Mouse (Mus musculus) cortical plate, adult 2 months (tissue): ENCODE results near the gene Miga2. TPM values are rescaled to one million over a fixed set of nuclear protein-coding genes. Genes with fewer than 3 reads are reported as not detected.

Experiments used
- H3K27ac ChIP-seq: fragments of 200-500 bp; 2 replicates; pipeline ENCODE4 v1.5.1; 2012; ENCODE audit warnings: low read length, control low read depth, inconsistent platforms; ENCODE audit not compliant: insufficient read depth
- H3K4me1 ChIP-seq: fragments of 200-500 bp; 2 replicates; pipeline ENCODE4 v1.6.1; 2011; ENCODE audit warnings: low read length; ENCODE audit not compliant: control insufficient read depth, insufficient read depth
- H3K4me3 ChIP-seq: fragments of 200-500 bp; 2 replicates; pipeline ENCODE4 v1.5.1; 2011; ENCODE audit warnings: mild to moderate bottlenecking, low read length, control low read depth; ENCODE audit not compliant: insufficient read depth
- CTCF ChIP-seq: fragments of 200-500 bp; IDR thresholded peaks from 2 replicates; pipeline ENCODE4 v1.5.1; 2011; ENCODE audit warnings: mild to moderate bottlenecking, control low read depth, low read length; ENCODE audit not compliant: insufficient read depth; ENCODE audit errors: extremely low read depth
- POLR2A ChIP-seq: fragments of 200-500 bp; IDR thresholded peaks from 2 replicates; pipeline ENCODE4 v1.6.1; 2011; ENCODE audit warnings: mild to moderate bottlenecking, low read length, control low read depth; ENCODE audit not compliant: insufficient read depth; ENCODE audit errors: extremely low read depth
- polyA plus RNA-seq: library from polyadenylated mRNA; depleted of rRNA; stranded (reverse); fragments of >200 nt; gene quantifications from 2 replicates; pipeline ENCODE4 v1.2.3, GENCODE M21; 2012

The Miga2 gene
- polyA plus RNA-seq, 1 experiment, result 85.6 TPM

GRCm38 (mm10) chr2:30392114-30392576 is 28.1 kb downstream of the Miga2 start, which contains the start of gene Dolpp1:
TSS of gene Dolpp1 (plus strand) at chr2:30392254.
- TF ChIP-seq CTCF (no peak), POLR2A (peak; percentile 84)
- Histone ChIP-seq H3K4me3 (peak within 1 kb of the TSS; percentile 77), H3K4me1 (no peaks in the 10 kb centered on the region), H3K27ac (peak within 1 kb of the TSS; percentile 72)

DNA sequence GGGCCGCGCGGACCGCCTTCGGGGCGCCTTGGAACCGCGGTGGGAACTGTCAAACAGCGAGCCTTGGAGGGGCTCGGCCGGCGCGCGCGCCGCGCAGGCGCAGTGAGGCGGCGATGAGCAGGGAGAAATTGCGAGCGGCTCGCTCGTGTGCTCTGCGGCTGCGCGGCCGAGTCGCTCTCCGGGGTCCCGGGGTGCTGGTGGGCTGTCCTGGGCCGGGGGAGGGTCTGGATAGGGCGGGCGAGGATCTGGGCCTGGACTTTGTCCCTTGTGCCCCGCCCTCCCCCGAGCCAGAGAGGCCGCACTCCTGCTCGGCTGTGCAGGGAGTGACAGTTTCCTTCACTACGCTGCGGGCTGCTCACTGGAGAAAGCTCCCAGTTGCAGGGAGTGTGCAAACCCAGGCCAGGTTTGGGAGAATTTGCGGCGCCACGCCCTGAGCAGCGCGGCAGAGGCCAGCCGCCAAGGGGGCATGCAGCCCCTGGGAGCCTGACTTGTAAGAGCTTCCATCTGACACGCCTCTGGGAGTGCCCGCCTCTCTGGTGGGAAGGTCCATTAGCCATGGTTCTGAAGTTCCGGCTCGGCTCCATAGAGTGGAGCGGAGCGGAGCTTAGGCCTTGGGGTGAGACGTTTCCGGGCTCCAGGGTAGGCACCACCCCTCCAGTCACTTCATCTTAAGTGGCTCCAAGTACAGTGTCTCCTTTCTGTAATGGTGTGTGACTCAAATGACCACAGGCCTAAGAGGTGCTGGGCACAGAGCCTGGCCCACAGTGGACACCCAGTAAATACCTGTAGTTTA is 28.7 kb downstream of the Miga2 start:
- Histone ChIP-seq H3K4me1 (no peaks in the 10 kb centered on the region), H3K27ac (peak overlapping the region; percentile 72), H3K4me3 (peak overlapping the region; percentile 77)
- no peak for TF ChIP-seq CTCF
- TF ChIP-seq POLR2A, result peak; percentile 20

GRCm38 (mm10) chr2:30393370-30393656 is 29.3 kb downstream of the Miga2 start:
- H3K27ac ChIP-seq, result no peak overlapping the region
- TF ChIP-seq POLR2A, result no peak
- TF ChIP-seq CTCF, result no peak
- H3K4me1 ChIP-seq, result no peaks in the 10 kb centered on the region
- H3K4me3 ChIP-seq, result peak overlapping the region; percentile 77

DNA sequence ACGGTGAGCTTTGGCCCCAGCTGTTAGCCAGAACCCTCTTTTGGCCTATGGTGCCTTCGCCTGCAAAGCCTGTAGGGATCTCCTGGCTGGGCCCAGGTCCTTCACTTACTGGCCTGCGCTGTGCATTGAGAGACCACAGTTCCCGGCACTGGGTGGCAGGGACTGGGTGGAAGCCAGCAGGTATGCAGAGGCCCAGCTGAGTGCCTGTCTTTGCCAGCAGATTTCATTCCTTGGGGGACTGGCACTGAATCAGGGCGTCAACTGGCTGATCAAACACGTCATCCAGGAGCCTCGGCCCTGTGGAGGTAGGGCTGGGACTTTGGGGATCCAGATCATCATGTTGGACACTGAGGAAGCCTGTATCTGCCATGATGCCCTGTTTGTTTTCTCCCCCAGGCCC is 31.7 kb downstream of the Miga2 start:
- Histone ChIP-seq H3K4me1 (no peaks in the 10 kb centered on the region), H3K4me3 (no peak overlapping the region), H3K27ac (no peak overlapping the region)
- TF ChIP-seq CTCF (no peak), POLR2A (no peak)

DNA sequence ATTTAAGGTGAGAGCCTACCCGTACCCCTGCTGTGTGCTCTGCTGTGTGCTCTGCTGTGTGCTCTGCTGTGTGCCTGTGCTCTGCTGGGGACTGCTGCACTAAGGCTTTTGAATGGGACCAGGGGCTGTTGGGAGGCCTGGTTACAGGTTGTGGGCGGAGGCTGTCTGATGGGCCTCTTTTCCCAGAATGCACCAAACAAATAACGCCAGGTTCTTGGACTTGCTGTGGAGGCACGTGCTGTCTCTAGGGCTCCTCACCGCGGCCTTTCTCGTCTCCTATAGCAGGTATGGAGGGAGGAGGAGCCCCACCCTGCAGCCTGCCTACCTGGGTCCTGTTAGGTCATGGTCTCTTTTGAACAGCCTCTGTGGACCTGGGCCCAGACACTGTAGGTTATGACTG is 32.2 kb downstream of the Miga2 start:
- Histone ChIP-seq H3K27ac (no peak overlapping the region), H3K4me1 (no peaks in the 10 kb centered on the region), H3K4me3 (no peak overlapping the region)
- TF ChIP-seq POLR2A, result no peak

- Histone ChIP-seq H3K4me1 (no peaks in the 10 kb centered on the region), H3K4me3 (no peak overlapping the region), H3K27ac (no peak overlapping the region)
- no peak for TF ChIP-seq POLR2A
- TF ChIP-seq CTCF, result no peak
Measured at GRCm38 (mm10) chr2:30397986-30398512, 34.0 kb downstream of the Miga2 start.

- no peak overlapping the region for H3K4me3 ChIP-seq
- no peak overlapping the region for H3K27ac ChIP-seq
- TF ChIP-seq CTCF, result no peak
- no peak for TF ChIP-seq POLR2A
- H3K4me1 ChIP-seq, result no peaks in the 10 kb centered on the region
Measured at GRCm38 (mm10) chr2:30399191-30400171, 35.4 kb downstream of the Miga2 start.

DNA sequence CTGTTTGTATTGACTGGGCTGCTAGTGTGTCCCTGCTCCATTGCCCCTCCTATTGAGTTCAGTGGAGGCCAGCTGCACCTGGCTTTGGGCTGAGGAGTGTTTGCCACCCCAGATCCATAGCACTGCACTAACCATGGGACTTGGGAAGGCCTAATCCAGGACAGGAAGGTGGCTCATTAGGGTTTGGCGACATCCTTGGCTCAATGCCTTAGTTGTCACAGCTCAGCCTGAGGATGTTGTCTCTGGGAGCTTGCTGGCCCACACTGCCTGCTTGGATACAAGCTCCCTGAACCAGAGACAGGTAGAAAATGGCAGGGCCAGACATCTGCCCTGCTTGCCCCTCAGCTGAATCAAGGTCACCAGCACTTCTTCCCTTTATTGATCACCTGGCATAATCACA is 37.5 kb downstream of the Miga2 start:
- TF ChIP-seq CTCF, result no peak
- TF ChIP-seq POLR2A, result peak; percentile 23; the same call in 1 of the 2 replicates
- Histone ChIP-seq H3K4me3 (no peak overlapping the region), H3K4me1 (no peaks in the 10 kb centered on the region), H3K27ac (no peak overlapping the region)

- Histone ChIP-seq H3K4me1 (no peaks in the 10 kb centered on the region), H3K27ac (no peak overlapping the region), H3K4me3 (no peak overlapping the region)
- TF ChIP-seq POLR2A, result no peak; the same call in 1 of the 2 replicates
- TF ChIP-seq CTCF, result no peak
Measured at GRCm38 (mm10) chr2:30402351-30402826, 38.4 kb downstream of the Miga2 start.
